Mouse (Mus musculus) layer of hippocampus, adult 2 months (tissue): ENCODE results near the gene Fgf10. TPM values are rescaled to one million over a fixed set of nuclear protein-coding genes. Genes with fewer than 3 reads are reported as not detected.

ENCODE experiments used
- DNase-seq, 2 experiments: peaks; one replicate each; pipeline ENCODE4 v3.0.0; 2022; ENCODE audit warnings: low spot score in 2 of 2
- H3K27ac ChIP-seq: fragments of 200-600 bp; 2 replicates; pipeline ENCODE4 v1.8.1; 2022
- H3K4me3 ChIP-seq: fragments of 200-600 bp; 2 replicates; pipeline ENCODE4 v1.8.1; 2022; ENCODE audit warnings: mild to moderate bottlenecking
- CTCF ChIP-seq: fragments of 200-600 bp; conservative IDR thresholded peaks from 2 replicates; pipeline ENCODE4 v1.8.1; 2022; ENCODE audit warnings: antibody characterized with exemption, mild to moderate bottlenecking, moderate library complexity
- total RNA-seq, 2 experiments: library from RNA; stranded (reverse); gene quantifications; 2 replicates each; pipeline ENCODE4 v1.2.3; 2021

Fgf10 gene
- total RNA-seq, 2 experiments from 2014 or later = 13.6 TPM

- no peak for DNase-seq
- no peak overlapping the region for H3K27ac ChIP-seq
- no peak overlapping the region for H3K4me3 ChIP-seq
- TF ChIP-seq CTCF = no peak
These were observed 75.2 kb downstream of the Fgf10 start for GRCm38 (mm10) chr13:118744806-118745205.

- TF ChIP-seq CTCF = no peak
These were observed 76.8 kb downstream of the Fgf10 start for GRCm38 (mm10) chr13:118746427-118746826.

GRCm38 (mm10) chr13:118754024-118754423 lies 84.4 kb downstream of the Fgf10 start:
- no peak for DNase-seq
- TF ChIP-seq CTCF = no peak
- no peak overlapping the region for H3K4me3 ChIP-seq

More at GRCm38 (mm10) chr13:118746427-118746826, 76.8 kb downstream of the Fgf10 start:
- no peak overlapping the region for H3K27ac ChIP-seq
- DNase-seq = no peak
- no peak overlapping the region for H3K4me3 ChIP-seq

GRCm38 (mm10) chr13:118759021-118759420 lies 89.4 kb downstream of the Fgf10 start:
- H3K4me3 ChIP-seq = no peak overlapping the region
- DNase-seq = no peak
- TF ChIP-seq CTCF = no peak
- no peak overlapping the region for H3K27ac ChIP-seq

More at GRCm38 (mm10) chr13:118754024-118754423, 84.4 kb downstream of the Fgf10 start:
- no peak overlapping the region for H3K27ac ChIP-seq

- H3K4me3 ChIP-seq = no peak overlapping the region
- no peak overlapping the region for H3K27ac ChIP-seq
- no peak for DNase-seq
- TF ChIP-seq CTCF = peak; percentile 42
These were observed 93.4 kb downstream of the Fgf10 start for GRCm38 (mm10) chr13:118762982-118763381.

- H3K4me3 ChIP-seq = no peak overlapping the region
- TF ChIP-seq CTCF = no peak
- no peak overlapping the region for H3K27ac ChIP-seq
- DNase-seq = no peak
These were observed 102.6 kb downstream of the Fgf10 start for GRCm38 (mm10) chr13:118772188-118772587.

GRCm38 (mm10) chr13:118775148-118775547 lies 105.6 kb downstream of the Fgf10 start:
- DNase-seq = no peak
- Histone ChIP-seq H3K4me3 (no peak overlapping the region), H3K27ac (no peak overlapping the region)
- no peak for TF ChIP-seq CTCF

- Histone ChIP-seq H3K27ac (no peak overlapping the region), H3K4me3 (no peak overlapping the region)
- no peak for DNase-seq
- no peak for TF ChIP-seq CTCF
These were observed 109.6 kb downstream of the Fgf10 start for GRCm38 (mm10) chr13:118779161-118779560.

GRCm38 (mm10) chr13:118791753-118792152 lies 122.2 kb downstream of the Fgf10 start:
- Histone ChIP-seq H3K4me3 (no peak overlapping the region), H3K27ac (no peak overlapping the region)
- DNase-seq = no peak
- no peak for TF ChIP-seq CTCF

GRCm38 (mm10) chr13:118792198-118792597 lies 122.6 kb downstream of the Fgf10 start:
- no peak overlapping the region for H3K27ac ChIP-seq
- TF ChIP-seq CTCF = no peak
- H3K4me3 ChIP-seq = no peak overlapping the region
- no peak for DNase-seq

- no peak for DNase-seq
- H3K27ac ChIP-seq = no peak overlapping the region
- no peak for TF ChIP-seq CTCF
- no peak overlapping the region for H3K4me3 ChIP-seq
These were observed 130.6 kb downstream of the Fgf10 start for GRCm38 (mm10) chr13:118800176-118800575.

- DNase-seq = no peak
- no peak for TF ChIP-seq CTCF
- H3K27ac ChIP-seq = no peak overlapping the region
- H3K4me3 ChIP-seq = no peak overlapping the region
These were observed 137.1 kb downstream of the Fgf10 start for GRCm38 (mm10) chr13:118806662-118807061.

- no peak for TF ChIP-seq CTCF
- DNase-seq = no peak
- Histone ChIP-seq H3K4me3 (no peak overlapping the region), H3K27ac (no peak overlapping the region)
These were observed 150.2 kb downstream of the Fgf10 start for GRCm38 (mm10) chr13:118819785-118820184.

- TF ChIP-seq CTCF = no peak
- Histone ChIP-seq H3K4me3 (no peak overlapping the region), H3K27ac (no peak overlapping the region)
- DNase-seq = no peak
These were observed 153.5 kb downstream of the Fgf10 start for GRCm38 (mm10) chr13:118823113-118823512.

- no peak for TF ChIP-seq CTCF
- Histone ChIP-seq H3K27ac (no peak overlapping the region), H3K4me3 (no peak overlapping the region)
- no peak for DNase-seq
These were observed 155.5 kb downstream of the Fgf10 start for GRCm38 (mm10) chr13:118825102-118825501.
